Mouse (Mus musculus): Measurements from ENCODE around the gene Eif4b.

Gene Eif4b

DNA sequence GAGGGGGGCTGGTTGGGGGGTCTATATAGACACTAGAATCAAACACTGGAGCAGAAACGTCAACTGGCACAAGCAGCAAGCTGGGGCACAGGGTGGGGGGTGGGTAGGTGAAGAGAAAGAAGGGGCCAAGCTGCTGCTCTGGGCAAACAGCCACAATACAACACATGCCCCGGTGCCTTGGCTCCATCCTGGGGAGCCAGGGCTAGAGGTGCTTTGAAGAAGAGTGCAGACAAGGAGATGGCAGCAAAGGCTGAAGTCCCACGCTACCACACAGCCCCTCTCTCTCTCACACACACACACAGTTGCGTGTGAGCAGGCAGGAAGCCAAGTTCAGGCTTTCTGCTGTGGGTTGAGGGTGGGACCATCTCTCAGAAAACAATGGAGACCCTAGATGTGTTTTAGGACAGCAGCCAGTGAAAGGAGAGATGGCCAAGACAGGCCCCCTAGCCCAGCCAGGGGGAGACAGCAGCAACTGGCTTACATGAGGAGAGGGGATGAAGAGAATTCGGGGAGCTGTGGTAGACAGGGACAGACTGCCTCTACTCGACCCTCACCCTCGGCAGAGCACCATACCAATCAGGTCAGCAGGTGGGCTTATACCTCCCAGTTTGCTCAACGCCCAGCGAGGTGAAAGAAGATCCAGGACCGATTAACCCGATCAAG, 43.3 kb downstream of the Eif4b start:
- DNase-seq (ENCODE audit: low spot score in 2 of 2): no peak

GRCm38 (mm10) chr15:102117461-102118443, 44.2 kb downstream of the Eif4b start:
- DNase-seq (ENCODE audit: low spot score in 2 of 2): no peak

GRCm38 (mm10) chr15:102118591-102118990, 45.0 kb downstream of the Eif4b start:
- no peak for DNase-seq (ENCODE audit: low spot score in 2 of 2)

DNA sequence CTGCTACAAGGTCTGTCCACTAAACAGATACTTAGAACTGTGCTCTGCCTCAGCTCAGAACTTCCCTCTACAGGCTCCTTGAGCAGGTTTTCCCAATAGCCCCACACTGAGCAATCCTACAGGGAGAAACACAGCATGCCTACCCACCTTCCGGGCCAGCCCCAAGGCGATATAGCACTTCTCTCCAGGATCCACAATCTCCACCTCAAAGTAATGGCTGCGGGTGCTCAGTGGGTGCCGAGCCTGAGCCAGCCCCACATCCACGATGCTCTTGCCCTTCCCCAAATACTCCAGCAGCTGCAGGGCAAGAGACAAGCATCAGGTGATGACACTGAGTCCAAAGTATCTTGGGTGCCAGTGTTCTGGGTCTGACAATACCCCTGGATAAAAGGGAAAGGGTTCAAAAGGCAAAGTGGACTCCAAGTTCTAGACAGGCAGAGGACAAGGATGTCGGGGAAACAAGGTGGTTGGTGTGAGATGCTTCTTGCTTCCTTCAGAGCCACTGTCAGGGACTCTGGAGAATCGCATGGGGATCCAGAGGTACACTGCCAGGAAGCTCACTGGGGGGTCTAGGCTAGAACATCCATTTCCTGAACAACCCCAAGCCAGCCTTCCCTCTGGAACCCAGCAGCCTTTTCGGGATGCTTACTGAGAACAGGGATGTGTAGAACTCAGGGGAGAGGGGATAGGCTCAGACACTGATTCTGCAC, 45.7 kb downstream of the Eif4b start:
- no peak for DNase-seq (ENCODE audit: low spot score in 2 of 2)

DNA sequence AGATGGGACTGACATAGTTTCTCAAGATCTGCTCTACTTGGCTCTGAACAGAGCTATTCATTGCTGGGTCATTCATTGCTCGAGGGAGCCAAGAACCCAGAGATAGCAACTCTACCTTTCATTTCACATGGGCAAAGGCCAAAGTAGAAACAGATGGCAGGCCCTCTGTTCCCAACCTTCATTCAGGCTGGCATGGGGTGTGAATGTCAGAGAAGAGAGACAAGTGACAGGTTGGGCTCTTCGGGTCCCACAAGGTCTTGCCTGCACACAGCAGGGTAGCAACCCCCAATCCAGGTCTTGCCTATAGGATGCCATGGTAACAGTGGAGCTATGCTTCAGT, 46.2 kb downstream of the Eif4b start:
- no peak for DNase-seq (ENCODE audit: low spot score in 2 of 2)

DNA sequence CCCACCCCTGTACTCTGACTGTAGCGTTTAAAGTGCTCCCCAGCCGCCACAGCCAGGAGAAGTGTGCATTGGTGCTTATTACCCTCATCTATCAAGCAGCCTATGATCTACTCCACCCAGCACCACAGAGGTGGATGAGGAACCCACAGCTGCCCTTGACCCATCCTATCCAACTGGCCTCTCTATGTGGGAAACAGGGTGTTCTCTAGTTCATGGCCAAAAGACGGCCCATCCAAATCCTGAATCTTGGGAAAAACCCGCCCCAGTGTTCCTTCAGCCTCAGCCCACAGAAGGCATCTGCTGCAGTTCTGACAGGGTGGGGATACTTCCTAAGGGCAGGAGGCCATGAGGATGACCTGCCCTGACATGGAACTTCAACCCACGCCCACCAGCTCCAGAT, 47.0 kb downstream of the Eif4b start:
- DNase-seq (ENCODE audit: low spot score in 2 of 2): no peak

- DNase-seq (ENCODE audit: low spot score in 2 of 2): no peak
These were observed 52.7 kb downstream of the Eif4b start for GRCm38 (mm10) chr15:102126303-102126702.

GRCm38 (mm10) chr15:102133314-102133713, 59.7 kb downstream of the Eif4b start:
- no peak for DNase-seq (ENCODE audit: low spot score in 2 of 2)

GRCm38 (mm10) chr15:102134709-102135108, 61.1 kb downstream of the Eif4b start:
- DNase-seq (ENCODE audit: low spot score in 2 of 2): no peak

GRCm38 (mm10) chr15:102135522-102136128, 62.1 kb downstream of the Eif4b start:
- DNase-seq (ENCODE audit: low spot score in 2 of 2): no peak

DNA sequence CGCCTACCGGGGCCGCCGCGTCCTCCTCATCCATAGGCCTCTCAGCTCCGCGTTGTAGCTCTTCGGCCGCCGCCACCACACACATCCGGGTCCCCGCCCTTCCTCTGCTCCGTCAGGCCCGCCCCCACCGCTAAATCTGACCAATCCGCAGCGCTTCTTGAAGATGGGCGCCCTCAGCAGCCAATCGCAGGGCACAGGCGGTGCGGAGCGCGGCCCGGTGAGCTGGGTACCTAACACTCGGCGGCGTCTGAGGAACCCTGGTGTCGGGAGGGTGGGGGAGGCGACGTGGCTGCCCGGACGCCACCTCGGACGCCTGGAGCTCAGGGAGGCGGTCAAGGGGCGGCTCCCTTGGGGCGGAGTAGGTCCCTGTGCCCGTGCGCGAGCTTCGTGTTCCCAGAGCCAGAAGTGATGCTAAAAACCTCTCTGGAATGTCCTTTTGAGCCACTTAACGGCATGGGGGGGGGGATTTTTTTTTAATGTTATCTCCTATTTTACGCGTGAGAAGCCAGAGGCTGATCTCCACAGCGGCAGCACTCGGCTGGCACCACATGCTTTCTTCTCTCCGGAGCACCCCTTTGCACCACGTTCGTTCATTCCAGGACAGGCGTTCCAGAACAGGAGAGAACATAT, 62.7 kb downstream of the Eif4b start, which contains the start of gene Spryd3:
TSS of gene Spryd3 (minus strand) at position 106 of the 630 bp plus-strand sequence.
- DNase-seq (ENCODE audit: low spot score in 2 of 2): peak; percentile 98

GRCm38 (mm10) chr15:102141120-102141519, 67.5 kb downstream of the Eif4b start:
- DNase-seq (ENCODE audit: low spot score in 2 of 2): no peak

GRCm38 (mm10) chr15:102142914-102143912, 69.6 kb downstream of the Eif4b start:
- DNase-seq (ENCODE audit: low spot score in 2 of 2): peak; percentile 56 to 62

DNA sequence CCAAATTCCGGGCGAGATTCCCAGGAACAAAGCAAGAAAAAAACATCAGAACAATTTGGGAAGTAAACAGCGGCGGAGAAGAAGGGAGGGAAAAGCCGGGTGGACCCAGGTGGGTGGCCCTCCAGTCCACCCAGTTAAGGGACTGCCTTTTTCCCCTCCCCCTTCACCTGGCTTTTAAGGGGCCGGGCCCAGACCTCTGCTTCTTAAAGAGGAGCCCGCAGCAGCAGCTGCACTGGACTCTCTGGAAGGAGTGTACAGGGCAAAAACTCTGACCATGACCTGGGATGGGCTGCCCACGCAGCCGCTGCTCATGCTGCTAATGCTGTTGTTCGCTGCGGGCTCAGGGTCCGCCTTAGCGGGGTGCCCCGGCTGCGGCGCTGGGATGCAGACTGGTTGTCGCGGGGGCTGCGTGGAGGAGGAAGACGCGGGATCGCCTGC, 70.7 kb downstream of the Eif4b start, which contains the start of gene Igfbp6:
TSS of gene Igfbp6 (plus strand) at position 89 of the 438 bp plus-strand sequence.
- peak in 1 of 2 experiments; percentile 25 for DNase-seq (ENCODE audit: low spot score in 2 of 2)

GRCm38 (mm10) chr15:102144726-102145125, 71.2 kb downstream of the Eif4b start:
- DNase-seq (ENCODE audit: low spot score in 2 of 2): peak in 1 of 2 experiments; percentile 13

DNA sequence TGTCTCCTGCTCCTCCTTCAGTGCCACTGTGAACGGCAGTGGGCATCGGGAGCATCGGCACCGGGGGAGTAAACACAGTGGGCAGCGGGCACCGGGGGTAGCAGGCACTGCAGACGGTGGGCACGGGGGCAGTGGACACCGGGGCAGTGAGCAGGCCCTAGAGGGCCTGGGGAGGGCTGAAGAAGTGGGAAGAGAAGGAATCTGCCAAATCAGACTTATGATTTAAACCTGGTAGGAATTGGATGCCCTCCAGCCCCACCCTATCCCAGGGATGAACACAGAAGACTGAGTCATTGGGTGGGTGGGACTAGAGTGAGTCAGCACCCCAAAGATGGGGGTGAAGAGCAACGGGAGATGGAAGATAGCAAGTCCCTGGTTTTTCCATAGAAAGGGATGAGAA, 71.8 kb downstream of the Eif4b start:
- peak; percentile 66 to 79 for DNase-seq (ENCODE audit: low spot score in 2 of 2)

GRCm38 (mm10) chr15:102146089-102146488, 72.5 kb downstream of the Eif4b start:
- DNase-seq (ENCODE audit: low spot score in 2 of 2): no peak
